Mouse (Mus musculus): Measurements from ENCODE around the gene Tefm.

GRCm38 (mm10) chr11:80141825-80142521 is at the start of gene Tefm:
- TF ChIP-seq CTCF (IDR thresholded peaks at IDR 0.05; ENCODE audit: extremely low read depth, insufficient read depth, low read length), result no peak
- TF ChIP-seq POLR2A (IDR thresholded peaks at IDR 0.05; ENCODE audit: extremely low read depth, insufficient read depth, low read length), result peak; percentile 97

Measured in cortical plate, adult 2 months (tissue).